Mouse (Mus musculus): ENCODE measurements at regions not wholly inside any gene's neighbourhood (a gene's known extent, or its start where the extent isn't known, plus 50 kb on each side); places are given as distances from the start of the nearest gene placed in this dataset.

DNA sequence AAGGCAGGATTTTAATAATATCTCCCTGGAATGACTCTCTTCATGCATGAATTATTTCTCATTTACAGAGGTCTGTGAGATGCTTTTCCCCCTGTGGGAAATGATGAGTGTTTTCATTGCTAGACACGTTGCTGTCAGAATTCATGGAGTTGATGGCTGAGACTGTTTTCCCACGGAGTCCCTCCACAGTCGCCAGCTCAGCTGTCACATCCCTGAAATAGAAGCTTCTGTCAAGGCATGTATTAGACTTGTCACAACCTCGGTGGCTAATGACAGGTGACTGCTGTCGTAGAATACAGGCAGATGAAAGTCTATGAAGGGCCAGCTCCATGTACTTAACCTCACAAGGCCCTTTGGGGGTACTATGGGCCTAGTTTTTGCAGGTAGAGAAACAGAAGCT lies 212.4 kb downstream of the Abcc12 start:
- ATAC-seq (replicated peaks in 1 of 2; ENCODE audit: insufficient read depth in 1 of 2, low FRiP score in 2 of 2, low TSS enrichment in 1 of 2, low read depth in 1 of 2, poor library complexity in 2 of 2, severe bottlenecking in 2 of 2) = no peak

DNA sequence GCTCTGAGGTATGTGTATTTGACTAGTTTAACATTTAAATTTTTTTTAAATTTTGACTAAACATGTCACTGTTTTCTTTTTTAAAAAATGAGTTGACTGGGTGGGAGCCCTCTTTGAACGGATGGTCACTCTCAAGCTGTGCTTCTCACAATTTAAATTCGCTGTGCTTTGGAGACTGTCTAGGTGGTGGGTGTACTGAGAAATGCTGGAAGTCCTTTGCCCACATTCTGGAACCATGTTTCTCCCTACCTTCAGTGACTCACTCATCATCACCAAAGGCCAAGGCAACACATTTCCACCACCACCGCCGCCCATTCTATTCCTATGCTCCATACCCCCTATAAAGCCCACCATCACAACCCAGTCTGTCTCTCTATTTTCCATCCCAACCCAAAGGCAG lies 213.8 kb downstream of the Abcc12 start:
- no peak for ATAC-seq (replicated peaks in 1 of 2; ENCODE audit: insufficient read depth in 1 of 2, low FRiP score in 2 of 2, low TSS enrichment in 1 of 2, low read depth in 1 of 2, poor library complexity in 2 of 2, severe bottlenecking in 2 of 2)

DNA sequence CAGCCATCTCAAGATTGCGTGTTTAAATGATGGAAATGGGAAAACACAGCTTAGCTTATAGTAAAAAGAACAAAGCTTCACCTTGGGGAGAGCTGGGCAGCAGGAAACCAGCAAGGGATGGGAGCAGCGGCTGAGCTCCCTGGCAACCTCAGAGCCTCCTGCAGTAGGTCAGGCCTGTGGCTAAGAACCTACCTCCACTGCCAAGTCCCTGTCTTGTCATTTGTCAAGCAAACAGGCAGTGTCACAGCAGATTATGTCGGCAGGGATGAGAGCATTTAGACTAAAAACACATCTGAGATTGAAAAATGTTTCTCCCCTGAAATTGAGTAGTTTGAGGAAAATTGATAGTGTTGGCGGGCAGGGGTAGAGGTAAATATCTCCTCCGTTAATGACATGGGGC lies 214.8 kb downstream of the Abcc12 start:
- ATAC-seq (replicated peaks in 1 of 2; ENCODE audit: insufficient read depth in 1 of 2, low FRiP score in 2 of 2, low TSS enrichment in 1 of 2, low read depth in 1 of 2, poor library complexity in 2 of 2, severe bottlenecking in 2 of 2) = no peak

DNA sequence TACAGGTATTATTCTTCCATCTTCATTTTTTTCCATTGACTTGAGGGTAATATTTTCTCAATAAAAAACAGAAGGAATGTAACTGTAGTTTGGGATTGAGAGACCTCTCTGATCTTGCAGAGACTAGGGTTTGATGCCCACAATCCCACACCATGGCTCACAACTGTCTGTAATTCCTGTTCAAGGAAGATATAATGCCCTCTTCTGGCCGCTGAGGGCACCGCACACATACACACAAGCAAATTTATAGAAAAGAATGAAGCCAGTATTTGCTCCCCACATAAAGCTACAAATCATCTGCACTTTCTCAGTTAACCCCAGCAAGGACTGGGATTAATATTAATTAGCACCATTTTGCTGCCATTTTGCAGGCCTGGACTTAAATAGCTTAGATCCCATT lies 215.6 kb downstream of the Abcc12 start:
- no peak for ATAC-seq (replicated peaks in 1 of 2; ENCODE audit: insufficient read depth in 1 of 2, low FRiP score in 2 of 2, low TSS enrichment in 1 of 2, low read depth in 1 of 2, poor library complexity in 2 of 2, severe bottlenecking in 2 of 2)

DNA sequence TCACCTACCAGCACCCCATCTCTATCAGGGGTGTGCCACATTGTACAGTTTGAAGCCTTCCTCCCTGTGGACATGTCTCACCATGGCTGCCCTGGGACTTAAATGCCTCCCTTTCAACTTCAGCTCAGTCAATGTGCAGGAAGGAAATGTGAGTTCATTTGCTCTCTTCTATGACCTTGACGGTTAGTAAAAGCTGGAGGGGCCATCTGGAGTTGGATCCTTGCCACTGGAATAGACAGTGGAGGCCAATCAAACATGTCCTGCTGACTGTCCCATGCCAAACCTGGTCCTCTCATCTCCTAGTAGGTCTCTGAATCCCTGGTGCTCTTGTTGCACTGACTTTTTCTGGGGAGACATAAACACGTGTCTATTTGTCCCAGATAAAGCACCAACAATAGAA lies 220.2 kb downstream of the Abcc12 start:
- ATAC-seq (replicated peaks in 1 of 2; ENCODE audit: insufficient read depth in 1 of 2, low FRiP score in 2 of 2, low TSS enrichment in 1 of 2, low read depth in 1 of 2, poor library complexity in 2 of 2, severe bottlenecking in 2 of 2) = no peak

DNA sequence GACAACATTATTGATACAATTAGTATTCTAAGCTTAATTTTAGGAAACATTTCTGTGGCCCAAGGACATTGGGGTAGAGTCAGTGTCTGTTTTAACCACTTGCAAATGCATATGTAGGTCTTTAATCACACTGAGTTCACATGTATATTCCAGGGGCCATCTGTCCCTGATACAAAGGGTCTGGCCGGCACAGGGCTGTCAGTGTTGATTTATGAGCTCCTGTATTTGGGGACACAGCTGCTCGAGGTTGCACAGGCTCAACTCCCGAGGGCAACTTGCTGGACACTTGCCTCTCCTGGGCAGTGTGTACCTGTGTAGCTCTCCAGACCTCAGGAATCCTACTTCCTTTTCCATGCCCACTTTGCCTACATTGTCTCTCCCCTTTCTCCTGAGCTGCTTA lies 221.0 kb downstream of the Abcc12 start:
- no peak for ATAC-seq (replicated peaks in 1 of 2; ENCODE audit: insufficient read depth in 1 of 2, low FRiP score in 2 of 2, low TSS enrichment in 1 of 2, low read depth in 1 of 2, poor library complexity in 2 of 2, severe bottlenecking in 2 of 2)

DNA sequence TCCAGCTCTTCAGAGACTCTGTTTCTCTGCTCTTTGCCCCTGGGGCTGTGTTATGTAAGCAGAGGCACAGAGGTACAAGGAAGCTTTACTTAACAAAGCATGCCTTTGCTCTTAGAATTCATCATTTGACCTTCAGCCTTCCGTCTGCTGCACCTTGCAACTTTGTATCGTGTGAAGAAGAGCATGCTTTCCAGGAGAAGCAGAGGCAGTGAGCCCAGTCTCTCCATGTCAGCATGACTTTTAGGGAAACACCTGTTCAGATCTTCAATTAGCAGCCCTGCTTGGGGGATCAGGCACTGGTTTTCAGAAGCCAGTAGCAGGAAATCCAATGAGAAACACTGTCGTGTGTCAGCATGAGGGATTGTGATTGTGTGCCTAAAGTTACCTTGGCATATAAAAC lies 226.7 kb downstream of the Abcc12 start:
- ATAC-seq (replicated peaks in 1 of 2; ENCODE audit: insufficient read depth in 1 of 2, low FRiP score in 2 of 2, low TSS enrichment in 1 of 2, low read depth in 1 of 2, poor library complexity in 2 of 2, severe bottlenecking in 2 of 2) = no peak

DNA sequence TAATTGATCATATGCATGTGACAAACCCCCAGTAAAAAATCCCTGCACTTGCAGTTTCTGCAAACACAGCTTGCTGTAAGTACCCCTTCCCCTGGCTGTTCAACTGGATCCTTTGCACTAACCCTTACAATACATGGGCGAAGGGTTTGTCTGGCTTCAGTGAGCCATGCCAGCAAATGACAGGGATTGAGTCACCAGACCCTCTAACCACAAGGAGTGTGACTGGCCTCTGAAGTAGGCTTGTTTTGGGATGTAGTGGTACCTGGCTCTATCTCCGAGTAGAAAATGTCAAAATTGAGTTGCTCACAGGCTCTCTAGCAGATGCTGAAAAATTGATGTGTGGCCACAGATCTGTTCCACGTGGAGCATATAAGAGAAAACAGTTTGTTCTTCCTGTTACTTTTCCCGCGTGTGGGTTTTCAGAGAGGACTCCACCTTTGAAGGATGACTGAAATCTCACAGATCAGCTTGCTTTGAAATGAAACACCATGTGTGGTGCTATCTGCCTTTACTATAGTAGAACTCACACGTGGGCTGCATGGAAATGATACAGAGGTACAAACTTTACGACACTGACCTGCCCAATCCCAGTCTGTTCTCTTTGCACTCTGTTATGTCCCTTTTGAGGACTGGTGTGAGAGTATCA lies 228.8 kb downstream of the Abcc12 start:
- ATAC-seq (replicated peaks in 1 of 2; ENCODE audit: insufficient read depth in 1 of 2, low FRiP score in 2 of 2, low TSS enrichment in 1 of 2, low read depth in 1 of 2, poor library complexity in 2 of 2, severe bottlenecking in 2 of 2) = no peak

DNA sequence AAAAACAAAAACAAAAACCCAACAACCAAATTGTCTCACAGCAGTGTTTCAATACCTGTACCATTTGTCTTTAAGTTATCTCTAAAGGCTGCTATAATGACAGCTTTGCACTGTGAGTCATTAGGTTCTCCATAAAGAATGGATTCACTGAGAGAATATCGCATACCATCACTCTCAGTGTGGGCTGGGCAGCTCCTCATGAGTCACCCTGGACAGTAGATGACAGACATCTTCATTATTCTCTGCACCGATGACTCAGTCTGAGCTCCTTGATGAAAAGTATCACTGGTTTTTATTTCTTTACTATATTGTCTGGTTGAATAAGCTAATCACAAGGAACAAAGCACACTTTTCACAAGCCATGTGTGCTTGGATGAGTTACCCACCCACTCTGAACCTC lies 230.4 kb downstream of the Abcc12 start:
- no peak for ATAC-seq (replicated peaks in 1 of 2; ENCODE audit: insufficient read depth in 1 of 2, low FRiP score in 2 of 2, low TSS enrichment in 1 of 2, low read depth in 1 of 2, poor library complexity in 2 of 2, severe bottlenecking in 2 of 2)

DNA sequence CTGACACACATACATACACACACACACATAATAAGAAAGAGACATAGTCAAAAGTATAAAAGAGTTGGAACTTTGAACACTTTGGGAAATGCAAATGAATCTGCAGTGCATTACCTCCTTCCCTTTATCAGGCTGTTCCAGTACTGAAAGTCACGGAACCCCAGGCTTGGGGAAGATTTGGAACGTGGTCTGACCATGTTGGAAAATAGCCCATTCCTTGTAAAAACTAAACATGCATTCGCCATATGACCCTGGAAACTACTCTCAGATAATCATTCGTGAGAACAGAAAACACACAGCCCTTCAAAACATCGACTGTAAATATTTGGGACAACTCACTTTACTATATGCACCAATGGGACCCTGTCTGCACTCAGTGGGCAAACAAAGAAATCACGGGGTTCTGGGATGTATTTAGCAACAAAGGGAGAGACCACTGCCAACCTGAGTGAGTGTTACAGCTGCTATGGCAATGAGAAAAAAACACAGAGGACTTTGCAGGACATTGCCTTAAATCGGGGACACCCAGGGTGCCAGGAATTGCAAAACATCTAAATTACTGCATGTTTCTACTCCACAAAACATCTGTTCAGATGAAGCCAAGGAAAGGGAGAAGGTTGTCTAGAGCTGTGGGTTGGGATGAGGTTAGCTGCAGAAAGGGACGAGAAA lies 238.3 kb downstream of the Abcc12 start:
- no peak for ATAC-seq (replicated peaks in 1 of 2; ENCODE audit: insufficient read depth in 1 of 2, low FRiP score in 2 of 2, low TSS enrichment in 1 of 2, low read depth in 1 of 2, poor library complexity in 2 of 2, severe bottlenecking in 2 of 2)

DNA sequence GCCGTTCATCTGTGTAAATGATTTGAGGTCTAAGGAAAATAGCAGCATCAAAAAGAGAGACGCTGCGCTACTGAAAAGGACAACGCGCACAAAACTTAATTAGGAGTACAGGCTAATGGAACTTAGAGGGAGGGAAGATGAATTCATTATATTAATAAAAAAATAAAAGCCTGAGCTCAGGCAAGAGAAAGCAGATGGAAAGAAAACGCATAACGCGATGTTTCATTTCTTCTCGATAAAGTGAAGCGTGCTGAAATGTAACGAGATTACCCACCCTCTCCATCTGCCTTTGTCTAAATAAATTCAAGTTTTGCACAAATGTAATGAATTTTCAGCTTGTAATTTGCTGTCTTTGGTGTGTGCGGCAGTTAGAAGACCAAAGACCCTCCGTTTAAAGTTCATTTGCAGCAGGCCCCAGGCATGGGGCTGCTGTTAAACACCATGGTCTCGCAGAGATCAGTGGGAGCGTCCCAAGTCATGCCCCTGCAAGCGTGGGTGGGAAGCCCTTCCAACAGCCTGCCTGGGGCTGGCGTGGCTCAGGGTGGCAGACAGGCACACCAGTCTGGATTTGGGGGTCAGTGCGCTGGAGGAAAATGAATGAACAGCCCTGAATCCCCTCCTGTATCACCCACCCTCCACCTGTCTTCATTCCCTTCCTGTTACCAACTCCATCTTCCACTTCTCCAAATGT lies 241.8 kb downstream of the Abcc12 start:
- ATAC-seq (replicated peaks in 1 of 2; ENCODE audit: insufficient read depth in 1 of 2, low FRiP score in 2 of 2, low TSS enrichment in 1 of 2, low read depth in 1 of 2, poor library complexity in 2 of 2, severe bottlenecking in 2 of 2) = no peak

DNA sequence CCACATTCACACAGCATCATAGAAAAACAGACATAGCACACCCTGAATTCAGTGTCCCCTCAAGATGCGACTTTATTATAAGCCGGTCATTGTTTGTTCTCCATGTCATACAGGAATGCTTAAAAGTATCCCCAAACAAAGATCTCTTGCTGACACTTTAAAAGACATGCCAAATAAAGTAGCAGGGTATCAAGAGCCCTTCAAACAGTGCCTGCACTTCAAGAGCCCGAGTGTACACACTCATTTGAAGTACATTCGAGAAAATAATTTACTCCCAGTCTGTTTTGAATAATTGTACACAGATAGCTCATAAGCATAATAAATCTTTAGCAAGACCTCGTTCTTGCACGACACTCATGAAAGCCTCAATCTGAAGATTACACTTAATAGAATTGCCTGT lies 249.1 kb downstream of the Abcc12 start:
- no peak for ATAC-seq (replicated peaks in 1 of 2; ENCODE audit: insufficient read depth in 1 of 2, low FRiP score in 2 of 2, low TSS enrichment in 1 of 2, low read depth in 1 of 2, poor library complexity in 2 of 2, severe bottlenecking in 2 of 2)

DNA sequence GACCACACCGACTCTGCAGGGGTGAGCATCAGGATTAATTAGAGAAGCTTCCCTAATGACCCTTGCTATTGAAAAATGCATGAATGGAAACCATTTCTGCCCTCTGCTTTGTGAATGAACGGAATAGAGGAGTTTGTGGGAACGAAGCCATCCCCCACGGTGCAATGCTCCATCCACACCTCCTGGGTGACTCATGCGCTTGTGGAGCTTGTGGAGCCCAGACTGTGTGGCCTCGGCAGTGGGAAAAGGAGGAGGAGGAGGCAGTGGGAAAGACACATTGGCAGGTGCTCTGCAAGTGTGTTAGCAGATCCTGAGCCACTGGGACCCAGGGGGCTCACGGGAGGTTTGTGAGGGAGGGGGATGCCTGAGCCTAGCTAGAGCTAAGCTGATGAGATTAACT lies 251.9 kb downstream of the Abcc12 start:
- ATAC-seq (replicated peaks in 1 of 2; ENCODE audit: insufficient read depth in 1 of 2, low FRiP score in 2 of 2, low TSS enrichment in 1 of 2, low read depth in 1 of 2, poor library complexity in 2 of 2, severe bottlenecking in 2 of 2) = no peak

DNA sequence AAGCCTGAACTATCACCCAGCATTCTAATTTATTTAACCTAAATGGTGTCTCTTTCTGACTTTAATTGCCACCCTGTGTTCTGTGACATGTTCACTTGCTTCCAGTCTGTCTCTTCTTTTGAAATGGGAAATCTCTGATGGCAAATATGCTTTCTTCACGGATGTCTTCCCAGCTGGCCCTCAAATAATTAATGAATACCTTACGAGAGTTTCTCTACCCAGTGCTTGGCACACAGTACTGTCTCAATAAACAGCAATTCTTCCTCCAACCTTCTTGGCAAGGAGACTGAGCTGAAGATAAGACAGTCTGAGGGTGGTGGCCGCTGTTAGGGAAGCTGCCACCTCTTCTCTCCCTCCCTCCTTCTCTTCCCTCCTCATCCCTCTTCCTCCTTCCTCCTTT lies 252.5 kb downstream of the Abcc12 start:
- ATAC-seq (replicated peaks in 1 of 2; ENCODE audit: insufficient read depth in 1 of 2, low FRiP score in 2 of 2, low TSS enrichment in 1 of 2, low read depth in 1 of 2, poor library complexity in 2 of 2, severe bottlenecking in 2 of 2) = no peak

DNA sequence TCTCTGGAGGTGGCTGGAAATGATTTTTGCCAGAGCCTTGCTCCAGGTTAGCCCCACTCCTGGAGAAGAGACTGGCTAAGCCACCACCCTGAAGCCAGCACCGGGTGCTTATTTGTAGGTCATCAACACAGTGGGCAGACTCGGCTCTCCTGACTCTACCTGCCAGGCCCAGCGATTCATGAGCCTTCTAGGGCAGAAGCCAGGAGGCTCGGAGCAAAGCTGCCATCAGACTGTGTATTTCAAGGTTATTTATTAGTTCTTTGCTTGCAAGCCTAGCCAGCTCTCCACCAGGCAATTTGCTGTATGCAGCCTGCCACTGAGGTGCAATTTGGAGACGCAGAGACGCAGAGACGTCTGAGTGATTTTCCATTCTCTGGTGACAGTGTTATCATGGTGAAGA lies 255.4 kb downstream of the Abcc12 start:
- no peak for ATAC-seq (replicated peaks in 1 of 2; ENCODE audit: insufficient read depth in 1 of 2, low FRiP score in 2 of 2, low TSS enrichment in 1 of 2, low read depth in 1 of 2, poor library complexity in 2 of 2, severe bottlenecking in 2 of 2)

DNA sequence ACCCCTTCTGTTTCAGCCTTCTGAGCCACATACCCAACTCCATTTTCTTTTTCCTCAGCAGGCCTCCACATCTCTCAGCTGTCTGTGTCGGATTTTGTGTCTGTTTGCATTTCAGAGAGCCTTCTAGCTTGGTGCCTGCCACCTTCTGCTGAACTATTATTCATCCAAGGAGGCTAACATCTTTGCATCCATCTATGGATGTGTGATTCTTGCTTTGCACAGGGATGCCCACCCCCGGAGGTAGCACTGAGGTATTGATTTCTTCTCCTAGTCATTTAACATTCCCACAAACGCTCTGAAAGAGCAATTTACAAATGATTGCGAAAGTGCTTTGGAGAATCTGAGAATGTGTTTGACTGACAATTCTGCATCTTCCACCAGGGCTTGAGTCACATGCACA lies 255.9 kb downstream of the Abcc12 start:
- no peak for ATAC-seq (replicated peaks in 1 of 2; ENCODE audit: insufficient read depth in 1 of 2, low FRiP score in 2 of 2, low TSS enrichment in 1 of 2, low read depth in 1 of 2, poor library complexity in 2 of 2, severe bottlenecking in 2 of 2)

DNA sequence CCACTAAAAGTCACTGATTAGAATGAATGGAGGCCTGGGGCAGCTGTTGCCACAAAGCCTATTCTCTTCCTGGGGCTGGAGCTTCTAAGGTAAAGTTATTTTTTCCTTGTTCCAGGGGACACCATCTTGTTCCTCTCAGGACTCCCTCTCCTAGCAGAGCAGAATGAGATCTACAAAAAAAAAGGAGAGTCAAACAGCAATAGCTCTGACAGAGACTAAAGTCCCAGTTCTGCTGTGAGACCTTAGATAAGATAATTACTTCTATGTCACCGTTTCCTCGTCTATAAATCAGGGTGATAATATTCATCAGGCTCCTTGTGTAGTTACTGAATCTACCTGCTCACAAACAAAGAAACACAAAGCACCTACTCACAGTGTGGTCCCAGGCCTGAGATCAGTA lies 256.7 kb downstream of the Abcc12 start:
- ATAC-seq (replicated peaks in 1 of 2; ENCODE audit: insufficient read depth in 1 of 2, low FRiP score in 2 of 2, low TSS enrichment in 1 of 2, low read depth in 1 of 2, poor library complexity in 2 of 2, severe bottlenecking in 2 of 2) = no peak

DNA sequence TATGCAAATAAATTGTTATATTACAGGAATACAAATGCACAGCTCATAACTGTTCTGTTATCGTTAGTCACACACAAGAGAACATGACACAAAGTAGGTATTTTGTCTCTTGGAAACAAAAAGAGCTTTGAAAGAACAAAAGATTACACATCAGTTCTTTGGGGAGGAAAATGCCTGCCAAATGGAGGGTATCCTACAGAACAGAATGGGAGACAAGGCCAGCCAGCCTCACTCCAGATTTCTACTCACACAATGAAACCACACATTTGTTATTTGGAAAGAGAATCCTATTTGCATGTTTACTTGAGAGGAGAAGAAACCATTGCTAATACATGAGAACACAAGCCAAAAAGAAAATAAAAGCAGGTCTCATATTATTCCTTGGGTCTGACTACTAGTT lies 258.0 kb downstream of the Abcc12 start:
- no peak for ATAC-seq (replicated peaks in 1 of 2; ENCODE audit: insufficient read depth in 1 of 2, low FRiP score in 2 of 2, low TSS enrichment in 1 of 2, low read depth in 1 of 2, poor library complexity in 2 of 2, severe bottlenecking in 2 of 2)

DNA sequence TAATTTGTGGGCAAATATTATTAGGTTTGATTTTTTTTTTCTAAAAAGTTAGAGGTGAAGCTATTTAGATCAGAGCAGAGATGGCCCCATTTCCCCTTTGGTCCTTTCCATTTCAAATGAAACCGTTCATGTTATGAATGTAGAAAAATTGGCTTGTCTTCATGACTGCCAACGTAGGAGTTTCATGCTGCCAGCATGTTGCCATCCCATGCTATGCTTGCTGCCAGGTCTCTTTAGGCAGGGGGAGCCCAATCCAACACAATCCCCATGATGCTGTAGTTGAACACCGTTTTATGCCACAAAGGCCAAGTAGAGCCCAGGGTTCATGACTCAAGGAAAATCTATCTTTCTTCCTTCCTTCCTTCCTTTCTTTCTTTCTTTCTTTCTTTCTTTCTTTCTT lies 259.5 kb downstream of the Abcc12 start:
- no peak for ATAC-seq (replicated peaks in 1 of 2; ENCODE audit: insufficient read depth in 1 of 2, low FRiP score in 2 of 2, low TSS enrichment in 1 of 2, low read depth in 1 of 2, poor library complexity in 2 of 2, severe bottlenecking in 2 of 2)

All from hematopoietic stem cell, adult 5-6 weeks (primary cell).